34 mouse cellular contexts compared by ENCODE assay signal in genomic region chr2:38735740-38736139, GRCm38 (mm10). TPM values are rescaled to one million over a fixed set of nuclear protein-coding genes. Genes with fewer than 3 reads are reported as not detected.
"Had no signal": no experiment of that assay in that cellular context is flagged by ENCODE, and none has a peak within 500 bp of the region (broad histone marks: within the 10 kb centered on the region; RNA-seq: fewer than 3 reads in every experiment).

No protein-coding gene starts in this region.

- H3K4me3 ChIP-seq: heart, embryonic 10.5 days; heart, embryonic 12.5 days; hindbrain, embryonic 13.5 days; hindbrain, embryonic 15.5 days; limb, embryonic 13.5 days; limb, embryonic 15.5 days; liver, embryonic 12.5 days had no signal

- H3K9ac ChIP-seq: forebrain, postnatal 0 days; heart, embryonic 12.5 days; hindbrain, embryonic 13.5 days; hindbrain, embryonic 15.5 days; limb, embryonic 13.5 days; limb, embryonic 15.5 days; liver, embryonic 12.5 days; liver, embryonic 14.5 days had no signal

- ATAC-seq: forebrain, postnatal 0 days; hindbrain, postnatal 0 days; intestine, embryonic 16.5 days; liver, embryonic 12.5 days had no signal

- H3K27me3 ChIP-seq: heart, embryonic 12.5 days; hindbrain, embryonic 13.5 days; hindbrain, embryonic 15.5 days; limb, embryonic 13.5 days; limb, embryonic 15.5 days; liver, embryonic 12.5 days had no signal

- H3K27ac ChIP-seq: heart, embryonic 10.5 days; hindbrain, embryonic 13.5 days; hindbrain, embryonic 15.5 days; hindbrain, postnatal 0 days; limb, embryonic 13.5 days; limb, embryonic 15.5 days; liver, embryonic 12.5 days; liver, embryonic 14.5 days had no signal

- H3K4me2 ChIP-seq: heart, embryonic 12.5 days; hindbrain, embryonic 13.5 days; hindbrain, embryonic 15.5 days; limb, embryonic 13.5 days; limb, embryonic 15.5 days; liver, embryonic 12.5 days had no signal

- H3K36me3 ChIP-seq: limb, embryonic 13.5 days; limb, embryonic 15.5 days had no signal

- H3K4me1 ChIP-seq: heart, embryonic 10.5 days; heart, embryonic 12.5 days; hindbrain, embryonic 13.5 days; hindbrain, embryonic 15.5 days had no signal

- H3K9me3 ChIP-seq: heart, embryonic 10.5 days; heart, embryonic 12.5 days; hindbrain, embryonic 13.5 days; hindbrain, embryonic 15.5 days; limb, embryonic 13.5 days; limb, embryonic 15.5 days; liver, embryonic 12.5 days had no signal

- DNase-seq: forebrain, postnatal 0 days; gastrocnemius, postnatal 14 days; gastrocnemius, postnatal 36 days; heart, adult 18-20 months; heart, postnatal 10 days; kidney, adult 11 months; kidney, adult 2 months; kidney, adult 9 months; layer of hippocampus, adult 9-11 months; layer of hippocampus, postnatal 36 days; left cerebral cortex, postnatal 4 days had no signal

RNA-seq across cellular contexts. Expression of gene Nr5a1, which starts 21.4 kb away (rescaled TPM):
- total RNA-seq: gastrocnemius, adult 18-20 months; gastrocnemius, postnatal 14 days; gastrocnemius, postnatal 36 days; heart, adult 18-20 months; heart, adult 8-10 months; heart, postnatal 25 days; hematopoietic stem cell, adult 5-6 weeks; layer of hippocampus, adult 18-20 months; layer of hippocampus, postnatal 14 days; layer of hippocampus, postnatal 36 days; left cerebral cortex, adult 18-20 months; left cerebral cortex, postnatal 10 days; left cerebral cortex, postnatal 25 days; liver, adult 2 months had no signal
- polyA plus RNA-seq: heart, embryonic 10.5 days; heart, embryonic 12.5 days; heart, embryonic 14.5 days; heart, embryonic 16.5 days; hindbrain, embryonic 15.5 days; limb, embryonic 11.5 days; limb, embryonic 13.5 days; liver, adult 2 months; liver, embryonic 12.5 days; liver, embryonic 14.5 days had no signal
